Mouse (Mus musculus): ENCODE measurements around the gene Ssr2. TPM values are rescaled to one million over a fixed set of nuclear protein-coding genes. Genes with fewer than 3 reads are reported as not detected.
"Not testable (repeated sequence)": the region's sequence is repeated elsewhere in the genome, so short reads cannot be mapped to it uniquely, and the experiment has no call there.

Ssr2 gene
- polyA plus RNA-seq, 1 experiment from 2014 or later = 157 TPM

DNA sequence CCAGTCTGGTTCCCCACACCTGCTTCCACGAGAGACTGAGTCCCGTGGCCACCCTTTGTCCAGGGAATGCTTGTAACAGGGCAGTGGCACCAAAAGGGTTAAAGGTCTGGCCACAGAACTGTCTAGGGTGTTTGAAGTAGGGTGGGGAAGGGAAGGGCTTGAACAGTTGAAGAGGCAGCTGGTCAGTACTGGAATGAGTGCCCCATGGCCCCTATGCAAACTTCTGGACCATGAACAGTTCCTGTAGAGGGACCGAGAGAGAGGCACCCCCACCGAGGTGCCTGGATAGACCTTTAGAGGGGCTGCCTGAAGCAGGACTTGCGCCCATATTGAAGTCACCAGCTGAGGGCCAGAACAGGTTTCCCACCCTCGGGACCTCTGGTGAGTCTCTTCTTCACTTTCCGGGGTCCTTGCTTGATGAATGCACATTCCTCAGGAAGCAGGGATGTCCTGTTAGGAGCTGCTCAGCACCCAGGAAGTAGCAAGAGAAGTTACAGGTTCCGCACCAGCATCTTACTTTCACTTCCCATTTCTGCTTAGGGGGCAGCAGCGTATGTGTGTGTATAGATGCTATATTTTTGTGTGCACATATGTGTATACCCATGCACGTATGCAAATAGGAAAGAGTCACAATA lies 17.4 kb downstream of the Ssr2 start:
- WGBS = 77% methylated on average over 10 of the region's 10 CpGs
- Histone ChIP-seq H3K36me3 (peaks cover 13% of the 10 kb centered on the region), H3K4me1 (no peaks in the 10 kb centered on the region), H3K9me3 (no peaks in the 10 kb centered on the region), H3K9ac (no peak overlapping the region), H3K27ac (no peak overlapping the region), H3K27me3 (replicated peaks) (no peaks in the 10 kb centered on the region), H3K4me2 (replicated peaks) (no peak overlapping the region), H3K4me3 (no peak overlapping the region)
- no peak for ATAC-seq (ENCODE audit: low FRiP score, low read depth)

- no peaks in the 10 kb centered on the region for H3K4me1 ChIP-seq
- no peak for ATAC-seq (ENCODE audit: low FRiP score, low read depth)
- no peaks in the 10 kb centered on the region for H3K27me3 ChIP-seq (replicated peaks)
- WGBS = 74% methylated on average over 10 of the region's 10 CpGs
- no peak overlapping the region for H3K4me2 ChIP-seq (replicated peaks)
- H3K4me3 ChIP-seq = no peak overlapping the region
- H3K9ac ChIP-seq = no peak overlapping the region
- no peak overlapping the region for H3K27ac ChIP-seq
- H3K9me3 ChIP-seq = no peaks in the 10 kb centered on the region
- peaks cover 10% of the 10 kb centered on the region; the same call in 1 of the 2 replicates for H3K36me3 ChIP-seq
Measured at GRCm38 (mm10) chr3:88593893-88594580, 18.4 kb downstream of the Ssr2 start.

DNA sequence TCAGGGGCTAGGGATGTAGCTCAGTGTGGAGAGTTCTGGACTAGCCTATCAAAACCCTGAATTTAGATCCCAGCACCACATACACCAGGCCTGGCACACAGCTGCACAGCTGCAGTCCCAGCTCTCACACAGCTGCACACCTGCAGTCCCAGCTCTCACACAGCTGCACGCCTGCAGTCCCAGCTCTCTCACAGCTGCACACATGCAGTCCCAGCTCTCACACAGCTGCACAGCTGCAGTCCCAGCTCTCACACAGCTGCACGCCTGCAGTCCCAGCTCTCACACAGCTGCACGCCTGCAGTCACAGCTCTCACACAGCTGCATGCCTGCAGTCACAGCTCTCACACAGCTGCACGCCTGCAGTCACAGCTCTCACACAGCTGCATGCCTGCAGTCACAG lies 20.9 kb downstream of the Ssr2 start:
- H3K9ac ChIP-seq; H3K4me1 ChIP-seq; H3K4me2 ChIP-seq (replicated peaks); ATAC-seq (ENCODE audit: low FRiP score, low read depth); H3K36me3 ChIP-seq; H3K4me3 ChIP-seq; H3K27ac ChIP-seq; H3K9me3 ChIP-seq; H3K27me3 ChIP-seq (replicated peaks): not testable (repeated sequence)
- 89% methylated on average over 4 of the region's 4 CpGs for WGBS

GRCm38 (mm10) chr3:88602466-88602865 lies 26.8 kb downstream of the Ssr2 start:
- no peak for ATAC-seq (ENCODE audit: low FRiP score, low read depth)
- 63% methylated on average over 4 of the region's 4 CpGs for WGBS

GRCm38 (mm10) chr3:88603714-88604161 lies 28.1 kb downstream of the Ssr2 start:
- WGBS = 26% methylated on average over 6 of the region's 6 CpGs
- no peaks in the 10 kb centered on the region for H3K36me3 ChIP-seq
- no peak for ATAC-seq (ENCODE audit: low FRiP score, low read depth)
- H3K9me3 ChIP-seq = no peaks in the 10 kb centered on the region
- H3K27ac ChIP-seq = no peak overlapping the region
- H3K4me3 ChIP-seq = no peak overlapping the region
- no peaks in the 10 kb centered on the region for H3K27me3 ChIP-seq (replicated peaks)
- peaks cover 10% of the 10 kb centered on the region for H3K4me1 ChIP-seq
- no peak overlapping the region for H3K4me2 ChIP-seq (replicated peaks)
- H3K9ac ChIP-seq = no peak overlapping the region

More at GRCm38 (mm10) chr3:88602466-88602865, 26.8 kb downstream of the Ssr2 start:
- Histone ChIP-seq H3K4me1 (peaks cover 4% of the 10 kb centered on the region; the same call in 1 of the 2 replicates), H3K4me2 (replicated peaks) (no peak overlapping the region), H3K9me3 (no peaks in the 10 kb centered on the region), H3K36me3 (no peaks in the 10 kb centered on the region), H3K9ac (no peak overlapping the region), H3K4me3 (no peak overlapping the region), H3K27me3 (replicated peaks) (no peaks in the 10 kb centered on the region), H3K27ac (no peak overlapping the region)

DNA sequence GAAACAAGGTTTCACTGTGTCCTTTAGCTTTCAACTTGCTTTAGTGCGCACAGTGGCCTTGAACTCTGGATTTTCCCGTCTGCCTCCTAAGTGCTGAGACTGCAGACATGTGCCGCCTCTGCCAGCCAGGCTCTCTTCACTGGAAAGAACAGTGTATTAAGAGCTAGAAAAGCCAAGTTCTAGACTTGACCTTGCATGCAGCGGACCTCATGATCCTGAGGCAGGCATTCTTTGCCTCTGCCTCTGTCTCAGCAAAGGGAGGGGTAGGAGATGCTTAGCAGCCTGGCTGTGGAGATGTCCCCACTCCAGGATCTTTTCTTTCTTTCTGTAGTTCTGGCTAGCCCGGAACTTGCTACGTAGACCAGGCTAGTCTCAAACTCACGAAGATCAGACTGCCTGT lies 29.2 kb downstream of the Ssr2 start:
- H3K4me3 ChIP-seq = no peak overlapping the region
- ATAC-seq (ENCODE audit: low FRiP score, low read depth) = no peak
- H3K27ac ChIP-seq = no peak overlapping the region
- peaks cover 10% of the 10 kb centered on the region for H3K4me1 ChIP-seq
- H3K27me3 ChIP-seq (replicated peaks) = no peaks in the 10 kb centered on the region
- no peak overlapping the region for H3K4me2 ChIP-seq (replicated peaks)
- no peaks in the 10 kb centered on the region for H3K36me3 ChIP-seq
- no peak overlapping the region for H3K9ac ChIP-seq
- no peaks in the 10 kb centered on the region for H3K9me3 ChIP-seq
- 92% methylated on average over 7 of the region's 7 CpGs for WGBS

DNA sequence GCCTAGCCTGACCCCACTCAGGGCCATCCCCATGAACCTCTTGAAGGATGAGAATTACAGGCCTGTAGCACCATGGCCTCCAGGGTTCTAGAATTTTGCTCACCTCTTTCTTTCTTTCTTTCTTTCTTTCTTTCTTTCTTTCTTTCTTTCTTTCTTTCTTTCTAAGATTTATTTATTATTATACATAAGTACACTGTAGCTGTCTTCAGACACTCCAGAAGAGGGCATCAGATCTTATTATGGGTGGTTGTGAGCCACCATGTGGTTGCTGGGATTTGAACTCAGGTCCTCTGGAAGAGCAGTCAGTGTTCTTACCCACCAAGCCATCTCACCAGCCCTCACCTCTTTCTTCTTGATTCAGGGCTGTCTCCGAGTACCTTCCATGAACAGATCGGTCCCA lies 30.0 kb downstream of the Ssr2 start, which contains the start of gene Arhgef2:
Arhgef2 (plus strand) TSS at position 301 of the 400 bp plus-strand sequence.
- not testable (repeated sequence) for H3K27ac ChIP-seq; H3K9me3 ChIP-seq; H3K36me3 ChIP-seq; H3K27me3 ChIP-seq (replicated peaks); ATAC-seq (ENCODE audit: low FRiP score, low read depth); H3K4me3 ChIP-seq
- H3K4me1 ChIP-seq = peaks cover 10% of the 10 kb centered on the region
- H3K4me2 ChIP-seq (replicated peaks) = peak within 1 kb of the TSS; percentile 63
- H3K9ac ChIP-seq = peak within 1 kb of the TSS; percentile 39
- 93% methylated on average over 2 of the region's 2 CpGs for WGBS

GRCm38 (mm10) chr3:88607065-88607757 lies 31.5 kb downstream of the Ssr2 start:
- Histone ChIP-seq H3K4me1 (peaks cover 10% of the 10 kb centered on the region), H3K27me3 (replicated peaks) (no peaks in the 10 kb centered on the region), H3K9me3 (no peaks in the 10 kb centered on the region), H3K27ac (no peak overlapping the region), H3K4me2 (replicated peaks) (peak overlapping the region; percentile 63), H3K9ac (peak overlapping the region; percentile 39), H3K4me3 (peak overlapping the region; percentile 18), H3K36me3 (no peaks in the 10 kb centered on the region)
- WGBS = 1% methylated on average over 20 of the region's 20 CpGs
- ATAC-seq (ENCODE audit: low FRiP score, low read depth) = peak; percentile 88

GRCm38 (mm10) chr3:88607758-88608138 lies 32.1 kb downstream of the Ssr2 start:
- no peaks in the 10 kb centered on the region for H3K36me3 ChIP-seq
- peak; percentile 69 for ATAC-seq (ENCODE audit: low FRiP score, low read depth)
- H3K9ac ChIP-seq = peak overlapping the region; percentile 29
- peaks cover 10% of the 10 kb centered on the region for H3K4me1 ChIP-seq
- H3K9me3 ChIP-seq = no peaks in the 10 kb centered on the region
- WGBS = 21% methylated on average over 10 of the region's 10 CpGs
- H3K4me3 ChIP-seq = 0 out of 2 replicates have a peak overlapping the region, but pooled peaks have one; percentile 18
- H3K27me3 ChIP-seq (replicated peaks) = no peaks in the 10 kb centered on the region
- no peak overlapping the region for H3K27ac ChIP-seq
- H3K4me2 ChIP-seq (replicated peaks) = peak overlapping the region; percentile 63

DNA sequence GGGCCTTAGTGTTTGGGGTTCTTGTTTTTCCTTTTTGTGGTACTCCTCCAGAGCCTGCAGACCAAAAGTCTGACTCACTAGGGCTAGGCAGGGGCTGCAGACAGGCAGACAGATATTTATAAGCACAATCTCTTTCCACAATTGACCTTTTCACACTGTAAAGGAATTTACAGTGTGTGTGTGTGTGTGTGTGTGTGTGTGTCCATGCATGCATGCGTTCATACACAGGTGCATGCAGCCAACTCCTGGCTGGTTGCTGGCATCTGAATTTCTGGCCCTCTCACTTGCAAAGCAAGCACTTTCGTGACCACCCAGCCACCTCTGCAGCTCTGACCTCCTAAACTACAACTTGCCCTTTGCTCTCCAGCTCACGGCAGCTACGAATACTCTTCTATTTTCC lies 33.4 kb downstream of the Ssr2 start:
- no peak for ATAC-seq (ENCODE audit: low FRiP score, low read depth)
- WGBS = 75% methylated on average over 4 of the region's 4 CpGs

DNA sequence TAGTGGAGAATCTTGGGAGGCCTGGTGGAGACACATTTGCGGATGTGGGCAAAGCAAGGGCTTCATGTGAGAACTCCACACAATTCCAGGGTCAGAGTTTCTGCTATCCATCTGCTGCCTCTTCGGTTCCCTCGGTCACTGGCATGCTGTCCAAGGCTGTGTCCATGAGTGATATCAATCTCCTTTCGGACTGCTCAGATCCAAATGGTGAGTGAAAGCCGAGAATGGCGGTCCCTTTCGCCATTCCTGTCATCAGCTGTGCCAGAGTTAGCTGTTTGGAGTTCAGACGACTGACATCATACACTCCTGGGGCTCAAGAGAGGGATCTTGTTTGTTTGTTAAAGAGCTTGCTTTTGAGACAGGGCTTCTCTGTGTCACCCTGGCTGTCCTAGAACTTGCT lies 38.7 kb downstream of the Ssr2 start:
- no peak overlapping the region for H3K4me2 ChIP-seq (replicated peaks)
- no peaks in the 10 kb centered on the region for H3K36me3 ChIP-seq
- H3K27ac ChIP-seq = no peak overlapping the region
- WGBS = 81% methylated on average over 8 of the region's 8 CpGs
- no peak overlapping the region for H3K9ac ChIP-seq
- no peaks in the 10 kb centered on the region for H3K9me3 ChIP-seq
- peaks cover 10% of the 10 kb centered on the region; the same call in 1 of the 2 replicates for H3K4me1 ChIP-seq
- H3K27me3 ChIP-seq (replicated peaks) = no peaks in the 10 kb centered on the region
- H3K4me3 ChIP-seq = no peak overlapping the region
- no peak for ATAC-seq (ENCODE audit: low FRiP score, low read depth)

More for the DNA sequence above, 33.4 kb downstream of the Ssr2 start:
- Histone ChIP-seq H3K36me3 (no peaks in the 10 kb centered on the region), H3K27me3 (replicated peaks) (no peaks in the 10 kb centered on the region), H3K27ac (no peak overlapping the region), H3K4me3 (no peak overlapping the region), H3K4me1 (peaks cover 10% of the 10 kb centered on the region), H3K9ac (no peak overlapping the region), H3K9me3 (no peaks in the 10 kb centered on the region), H3K4me2 (replicated peaks) (no peak overlapping the region)

- no peaks in the 10 kb centered on the region for H3K27me3 ChIP-seq (replicated peaks)
- no peak overlapping the region for H3K27ac ChIP-seq
- 71% methylated on average over 5 of the region's 5 CpGs for WGBS
- H3K4me3 ChIP-seq = no peak overlapping the region
- no peak overlapping the region for H3K9ac ChIP-seq
- H3K4me2 ChIP-seq (replicated peaks) = no peak overlapping the region
- no peak for ATAC-seq (ENCODE audit: low FRiP score, low read depth)
- H3K36me3 ChIP-seq = no peaks in the 10 kb centered on the region
- H3K9me3 ChIP-seq = no peaks in the 10 kb centered on the region
- H3K4me1 ChIP-seq = peaks cover 10% of the 10 kb centered on the region; the same call in 1 of the 2 replicates
Measured at GRCm38 (mm10) chr3:88615117-88615516, 39.4 kb downstream of the Ssr2 start.

All from neural tube, embryonic 12.5 days (tissue).